Mouse (Mus musculus) hindlimb bud, embryonic 11.5 days (tissue): ENCODE results near the gene Rgl3.

Source experiments
- DNase-seq: peaks from one replicate; pipeline ENCODE4 v3.0.0-alpha.2; 2012; ENCODE audit warnings: low read depth, low spot score; ENCODE audit errors: extremely low spot score

Rgl3 gene

GRCm38 (mm10) chr9:21989230-21990110, at the start of gene Rgl3:
Gene Rgl3 (minus strand): TSS chr9:21989446.
- no peak for DNase-seq

GRCm38 (mm10) chr9:22037826-22038225, 48.6 kb upstream of the Rgl3 start:
- DNase-seq, result no peak

GRCm38 (mm10) chr9:22035300-22036044, 46.2 kb upstream of the Rgl3 start:
- no peak for DNase-seq

DNA sequence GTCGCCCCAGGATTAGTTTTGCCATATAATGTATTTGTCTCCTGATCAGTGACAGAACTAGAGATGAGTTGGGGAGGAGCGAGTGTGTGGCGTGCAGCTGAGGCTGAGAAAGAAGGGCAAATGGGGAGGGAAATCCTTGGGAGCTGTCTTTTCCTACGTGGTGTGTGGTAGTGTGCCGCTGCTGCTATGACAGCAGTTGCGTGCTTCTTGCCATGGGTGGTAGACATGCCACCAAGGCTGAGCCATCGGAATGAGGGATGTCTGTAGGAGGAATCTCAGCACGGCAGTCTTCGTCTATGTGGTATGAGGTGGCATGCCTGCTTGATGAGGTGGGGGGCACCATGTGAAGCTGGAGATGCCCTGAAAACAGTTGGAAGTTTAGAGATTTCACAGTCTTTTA, 41.1 kb upstream of the Rgl3 start:
- DNase-seq, result no peak

- DNase-seq, result no peak
Observed at GRCm38 (mm10) chr9:22028467-22028866, 39.2 kb upstream of the Rgl3 start.

GRCm38 (mm10) chr9:22024592-22024991, 35.3 kb upstream of the Rgl3 start:
- no peak for DNase-seq

DNA sequence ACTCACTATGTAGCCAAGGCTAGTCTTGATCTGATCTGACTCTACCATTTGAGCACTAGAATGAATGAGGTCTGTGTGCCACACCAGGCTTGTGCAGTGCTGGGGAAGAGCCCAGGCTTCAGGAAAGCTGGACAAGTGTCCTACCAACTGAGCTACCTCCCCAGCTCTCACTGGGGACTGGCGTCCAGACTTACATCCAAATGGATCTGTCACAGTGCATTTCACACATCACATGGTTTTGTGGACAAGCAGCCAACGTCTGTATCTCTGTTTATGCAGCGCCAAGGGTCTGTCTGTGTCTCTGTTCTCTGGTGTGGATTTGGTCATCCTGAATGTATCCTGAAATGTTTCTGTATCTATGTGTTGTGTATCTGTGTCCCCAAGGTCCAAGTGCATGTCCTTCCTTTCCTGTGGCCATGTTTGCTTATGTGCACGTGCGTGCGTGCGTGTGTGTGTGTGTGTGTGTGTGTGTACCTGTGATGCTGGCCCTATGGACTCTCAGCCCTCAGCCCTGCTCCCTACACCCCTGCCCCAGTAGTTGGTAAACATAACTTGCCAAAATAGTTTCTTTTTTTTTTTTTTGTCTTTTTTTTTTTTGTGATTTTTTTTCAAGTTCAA, 28.1 kb upstream of the Rgl3 start:
- no peak for DNase-seq

DNA sequence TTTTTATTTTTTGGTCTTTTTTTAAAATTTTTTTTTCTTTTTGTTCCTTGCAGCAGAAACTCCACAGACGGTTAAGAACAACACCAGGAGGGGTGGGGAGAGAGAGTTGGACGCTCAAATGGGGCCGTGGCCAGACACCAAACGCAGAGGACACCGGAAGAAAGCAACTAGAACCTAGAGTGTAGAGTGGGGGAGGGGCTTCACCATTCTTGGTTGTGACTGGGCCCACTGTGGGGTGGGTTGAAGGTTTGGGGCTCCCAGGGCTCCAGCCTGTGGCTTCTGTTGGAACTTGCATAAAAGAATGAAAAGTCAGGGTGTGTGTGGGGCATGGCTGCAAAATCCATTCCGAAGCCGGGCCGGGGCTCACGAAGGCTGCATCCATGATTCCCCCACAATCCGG, 27.0 kb upstream of the Rgl3 start:
- DNase-seq, result no peak

GRCm38 (mm10) chr9:22012731-22013130, 23.5 kb upstream of the Rgl3 start:
- DNase-seq, result no peak

DNA sequence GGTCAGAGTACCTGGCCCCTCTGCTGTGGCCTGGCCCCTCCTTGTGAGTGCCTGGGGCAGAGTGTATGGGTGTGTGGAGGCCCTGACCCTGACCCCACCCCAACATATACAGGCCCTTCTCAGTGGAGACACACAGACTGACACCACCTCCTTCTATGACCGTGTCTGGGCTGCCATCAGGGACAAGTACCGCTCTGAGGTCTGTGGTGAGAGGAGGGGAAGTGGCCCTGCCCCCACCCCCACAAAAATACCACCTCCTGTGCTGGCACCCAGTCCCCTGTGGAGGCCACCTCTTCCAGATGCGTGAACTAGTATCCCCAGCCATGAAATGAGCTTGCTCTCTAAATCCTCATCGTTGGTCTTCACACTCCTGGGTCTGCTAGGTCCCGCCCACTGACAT, 21.8 kb upstream of the Rgl3 start:
- DNase-seq, result no peak

DNA sequence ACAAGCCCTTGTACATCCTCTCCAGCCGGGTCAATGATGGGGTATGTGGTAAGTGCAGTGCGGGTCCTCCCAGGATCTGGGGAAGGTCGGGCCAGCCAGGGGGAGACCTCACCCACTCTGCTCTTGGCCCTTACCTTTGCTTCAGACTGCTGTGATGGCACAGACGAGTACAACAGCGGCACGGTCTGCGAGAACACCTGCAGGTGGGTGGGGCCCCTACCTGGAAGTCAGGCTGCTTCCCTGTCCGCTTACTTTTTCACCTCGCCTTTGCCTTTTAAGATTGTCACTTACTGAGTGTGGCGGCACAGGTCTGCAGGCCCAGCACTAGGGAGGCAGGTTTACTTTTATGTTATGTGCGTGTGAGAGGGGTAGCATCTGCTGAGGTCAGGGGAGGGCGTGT, 15.3 kb upstream of the Rgl3 start:
- no peak for DNase-seq

DNA sequence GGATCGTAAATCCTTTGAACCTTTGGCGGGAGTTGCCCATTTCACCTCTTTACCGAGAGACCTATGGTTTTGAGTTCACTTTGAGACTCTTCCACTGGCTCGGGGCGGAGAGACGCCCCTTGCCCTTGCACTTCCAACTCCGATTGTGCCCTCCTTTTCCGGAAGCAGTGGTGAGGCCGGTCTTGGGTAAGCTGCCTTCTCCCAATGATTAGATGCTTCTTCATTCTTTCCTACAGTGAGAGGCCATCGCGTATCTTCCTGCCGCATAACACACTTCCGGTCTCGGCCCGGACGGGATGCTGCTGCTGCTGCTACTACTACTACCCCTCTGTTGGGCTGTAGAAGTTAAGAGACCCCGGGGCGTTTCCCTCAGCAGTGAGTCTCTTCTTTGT, 13.9 kb upstream of the Rgl3 start:
- no peak for DNase-seq

GRCm38 (mm10) chr9:22002194-22003162, 13.2 kb upstream of the Rgl3 start, which contains the start of the genes Ccdc151 and Prkcsh:
Gene Ccdc151 (minus strand): TSS chr9:22002634.
Gene Prkcsh (plus strand): TSS chr9:22002806.
- peak; percentile 98 for DNase-seq

DNA sequence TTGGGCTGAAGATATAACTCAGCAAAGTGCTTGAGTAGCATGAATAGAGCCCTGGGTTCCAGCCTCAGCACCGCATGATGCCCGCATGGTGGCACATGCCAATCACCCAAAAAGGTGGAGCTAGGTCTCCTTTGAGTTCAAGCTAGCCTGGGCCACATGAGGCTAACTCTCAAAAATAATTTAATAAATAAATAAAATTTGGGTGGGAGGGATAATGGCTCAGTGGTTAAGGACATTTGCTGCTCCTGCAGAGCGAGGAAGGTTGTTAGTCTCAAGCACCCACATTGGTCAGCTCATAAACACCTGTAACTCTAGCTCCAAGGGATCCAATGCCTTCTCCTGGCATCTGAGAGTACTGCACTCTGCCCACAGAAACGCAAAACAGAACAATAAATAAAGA, 12.4 kb upstream of the Rgl3 start:
- DNase-seq, result no peak

- no peak for DNase-seq
Observed at GRCm38 (mm10) chr9:22000296-22000695, 11.1 kb upstream of the Rgl3 start.

DNA sequence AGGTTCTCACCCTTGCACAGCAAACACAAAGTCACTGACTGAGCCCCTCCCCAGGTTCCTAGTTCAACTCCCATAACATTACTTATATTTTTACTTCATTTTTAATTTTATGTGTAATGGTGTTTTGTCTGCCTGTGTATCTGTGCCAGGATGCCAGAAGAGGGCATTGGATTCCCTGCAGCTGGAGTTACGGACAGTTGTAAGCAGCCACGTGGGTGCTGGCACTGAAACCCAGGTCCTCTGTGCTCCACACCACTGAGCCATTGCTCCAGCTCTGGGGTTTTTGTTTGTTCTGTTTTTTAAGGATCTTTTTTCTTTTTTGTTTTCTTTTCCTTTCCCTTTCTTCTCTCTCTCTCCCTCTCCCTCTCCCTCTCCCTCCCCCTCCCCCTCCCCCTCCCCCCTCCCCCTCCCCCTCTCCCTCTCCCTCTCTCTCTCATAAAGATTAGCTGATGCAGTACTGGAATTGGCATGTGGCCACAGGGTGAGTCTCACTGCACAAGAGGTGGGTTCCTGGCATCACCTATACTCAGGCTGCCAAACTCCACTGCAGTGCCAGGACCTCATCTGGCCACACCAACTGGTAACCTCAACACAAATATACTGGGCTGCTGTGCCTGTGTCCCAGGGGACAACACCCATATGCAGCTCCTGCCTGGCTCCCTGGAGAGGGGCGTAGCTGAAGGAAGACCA, 7.1 kb upstream of the Rgl3 start:
- no peak for DNase-seq

DNA sequence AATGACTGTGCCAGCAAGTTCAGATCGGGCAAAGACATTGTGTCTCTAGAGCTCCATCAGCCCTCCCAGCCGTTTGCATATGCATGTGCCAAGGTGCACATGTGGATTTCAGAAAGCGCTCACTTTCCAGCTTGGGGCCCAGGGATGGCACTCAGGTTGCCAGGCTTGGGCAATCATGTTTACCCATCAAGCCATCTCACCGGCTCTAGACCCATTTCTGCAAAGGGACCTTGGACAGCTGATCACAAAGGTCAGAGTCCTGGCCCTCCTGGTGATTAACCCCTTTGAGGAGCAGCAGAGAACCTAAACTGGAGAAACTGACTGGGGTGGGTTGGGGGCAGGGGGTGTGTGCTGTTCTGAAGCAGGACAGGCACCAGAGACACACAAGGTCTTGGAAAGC, 3.0 kb upstream of the Rgl3 start:
- no peak for DNase-seq

- DNase-seq, result no peak
Observed at GRCm38 (mm10) chr9:21988421-21989101, 685 bp downstream of the Rgl3 start.

DNA sequence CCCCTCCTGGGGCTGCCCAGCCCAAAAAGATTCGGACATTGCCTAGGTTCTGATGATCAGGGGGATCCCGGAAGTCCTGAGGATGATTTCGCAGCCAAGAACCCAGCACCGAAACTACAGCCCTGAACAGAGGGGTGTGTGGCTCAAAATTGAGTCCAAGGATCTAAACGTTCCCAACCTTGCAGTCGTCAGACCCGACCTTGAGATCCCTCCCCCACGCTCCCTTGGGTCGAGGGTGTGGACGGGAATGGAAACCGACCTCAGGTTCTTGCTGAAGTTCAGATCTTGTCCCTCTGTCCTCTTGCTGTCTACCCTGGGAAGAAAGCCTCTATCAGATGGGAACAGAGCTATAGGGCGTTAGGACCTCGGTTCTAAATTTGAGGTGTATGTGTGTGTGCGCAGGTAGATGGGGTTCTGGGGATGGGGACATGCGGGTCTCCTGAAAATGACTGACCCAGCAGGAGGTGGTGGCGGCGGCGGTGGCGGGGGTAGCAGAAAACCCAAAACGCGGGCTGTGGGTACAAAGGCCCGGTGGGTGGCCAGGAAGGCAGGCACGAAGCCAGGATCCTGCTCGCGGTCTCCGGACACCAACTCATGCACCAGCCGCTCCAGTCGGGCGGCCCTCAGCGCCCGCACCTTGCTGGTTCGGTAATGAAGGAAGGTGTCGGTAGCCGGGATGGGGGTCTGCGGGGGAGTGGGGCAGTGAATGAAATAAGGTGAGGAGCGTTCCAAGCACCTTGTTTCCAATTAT, 1.5 kb downstream of the Rgl3 start:
- DNase-seq, result no peak
